Mouse (Mus musculus) MEL (cell line): Measurements from ENCODE around the gene Rerg. TPM values are rescaled to one million over a fixed set of nuclear protein-coding genes. Genes with fewer than 3 reads are reported as not detected.

Experiments
- DNase-seq: peaks from one replicate; pipeline ENCODE4 v3.0.0; 2011; ENCODE audit warnings: low read depth, low spot score
- H3K27ac ChIP-seq: 2 replicates; pipeline ENCODE4 v1.5.1; 2012; ENCODE audit warnings: low read depth, mild to moderate bottlenecking, control low read depth, low read length, moderate library complexity; ENCODE audit not compliant: control insufficient read depth
- H3K27me3 ChIP-seq, 2 experiments: fragments of 150-350 bp in 1 of 2; sonication (generic) in 1 of 2; 2 replicates each; pipeline ENCODE4 v1.6.1; 2012; ENCODE audit warnings: low read length in 2 of 2, mild to moderate bottlenecking in 2 of 2, improper control_type of control experiment in 1 of 2, moderate library complexity in 1 of 2; ENCODE audit not compliant: insufficient read depth in 2 of 2, control insufficient read depth in 1 of 2
- H3K36me3 ChIP-seq, 2 experiments: 2 replicates each; pipeline ENCODE4 v1.6.1; 2012 to 2014; ENCODE audit warnings: low read length in 2 of 2, improper control_type of control experiment in 1 of 2, inconsistent platforms in 1 of 2, mild to moderate bottlenecking in 1 of 2; ENCODE audit not compliant: insufficient read depth in 2 of 2, control insufficient read depth in 1 of 2
- H3K4me1 ChIP-seq, 2 experiments: fragments of 150-350 bp in 1 of 2; sonication (generic) in 1 of 2; 2 replicates each; pipeline ENCODE4 v1.6.1; 2012; ENCODE audit warnings: low read length in 2 of 2, improper control_type of control experiment in 1 of 2, mild to moderate bottlenecking in 1 of 2; ENCODE audit not compliant: insufficient read depth in 2 of 2, control insufficient read depth in 1 of 2
- H3K4me3 ChIP-seq, 2 experiments: fragments of 150-350 bp in 1 of 2; sonication (generic) in 1 of 2; 2 replicates each; pipeline ENCODE4 v1.5.1; 2012; ENCODE audit warnings: low read depth in 2 of 2, low read length in 2 of 2, mild to moderate bottlenecking in 2 of 2, moderate library complexity in 2 of 2, control low read depth in 1 of 2, improper control_type of control experiment in 1 of 2; ENCODE audit not compliant: control insufficient read depth in 1 of 2, insufficient read depth in 1 of 2
- H3K79me2 ChIP-seq: 2 replicates; pipeline ENCODE4 v1.6.1; 2012; ENCODE audit warnings: mild to moderate bottlenecking, low read length, moderate library complexity; ENCODE audit not compliant: control insufficient read depth, poor library complexity, insufficient read depth
- H3K9ac ChIP-seq: 2 replicates; pipeline ENCODE4 v1.6.1; 2012; ENCODE audit warnings: low read depth, mild to moderate bottlenecking, control low read depth, low read length, moderate library complexity; ENCODE audit not compliant: control insufficient read depth, poor library complexity, severe bottlenecking
- H3K9me3 ChIP-seq: fragments of 150-350 bp; sonication (generic); replicated peaks from 2 replicates; pipeline ENCODE4 v1.6.1; 2012; ENCODE audit warnings: mild to moderate bottlenecking, low read length, improper control_type of control experiment, moderate library complexity; ENCODE audit not compliant: insufficient read depth
- E2F4 ChIP-seq: IDR thresholded peaks from 2 replicates; pipeline ENCODE4 v1.6.1; 2011; ENCODE audit warnings: low read depth, low read length, improper control_type of control experiment, borderline replicate concordance
- EP300 ChIP-seq, 2 experiments: IDR thresholded peaks; 2 replicates each; pipeline ENCODE4 v1.6.1; 2011; ENCODE audit warnings: improper control_type of control experiment in 2 of 2, low read length in 2 of 2, low read depth in 1 of 2, mild to moderate bottlenecking in 1 of 2
- ETS1 ChIP-seq: IDR thresholded peaks from 2 replicates; pipeline ENCODE4 v1.6.1; 2012; ENCODE audit warnings: low read depth, mild to moderate bottlenecking, inconsistent platforms, low read length, improper control_type of control experiment, moderate library complexity
- GATA1 ChIP-seq: IDR thresholded peaks from 2 replicates; pipeline ENCODE4 v1.6.1; 2011; ENCODE audit warnings: low read depth, low read length, improper control_type of control experiment
- HCFC1 ChIP-seq: IDR thresholded peaks from 2 replicates; pipeline ENCODE4 v1.6.1; 2012; ENCODE audit warnings: low read depth, mild to moderate bottlenecking, inconsistent platforms, low read length, improper control_type of control experiment, moderate library complexity
- KAT2A ChIP-seq: conservative IDR thresholded peaks from 2 replicates; pipeline ENCODE4 v1.6.1; 2012; ENCODE audit warnings: low read depth, low read length, improper control_type of control experiment, inconsistent platforms
- MAZ ChIP-seq: IDR thresholded peaks from 2 replicates; pipeline ENCODE4 v1.6.1; 2012; ENCODE audit warnings: low read depth, mild to moderate bottlenecking, inconsistent platforms, low read length, improper control_type of control experiment
- MEF2A ChIP-seq: IDR thresholded peaks from 2 replicates; pipeline ENCODE4 v1.6.1; 2014; ENCODE audit warnings: low read depth, mild to moderate bottlenecking, inconsistent platforms, low read length, improper control_type of control experiment; ENCODE audit not compliant: poor library complexity, insufficient replicate concordance, severe bottlenecking; ENCODE audit errors: extremely low read depth
- MXI1 ChIP-seq: IDR thresholded peaks from 2 replicates; pipeline ENCODE4 v1.6.1; 2011; ENCODE audit warnings: mild to moderate bottlenecking, low read depth, low read length, improper control_type of control experiment
- NRF1 ChIP-seq: IDR thresholded peaks from 2 replicates; pipeline ENCODE4 v1.6.1; 2014; ENCODE audit warnings: low read depth, mild to moderate bottlenecking, inconsistent platforms, low read length, improper control_type of control experiment, moderate library complexity; ENCODE audit not compliant: poor library complexity, insufficient read depth, severe bottlenecking
- POLR2A ChIP-seq, 2 experiments: IDR thresholded peaks; 2 replicates each; pipeline ENCODE4 v1.6.1; 2011 to 2012; ENCODE audit warnings: low read length in 2 of 2, mild to moderate bottlenecking in 2 of 2, control low read depth in 1 of 2, improper control_type of control experiment in 1 of 2, low read depth in 1 of 2, moderate library complexity in 1 of 2; ENCODE audit not compliant: control insufficient read depth in 1 of 2, insufficient read depth in 1 of 2, poor library complexity in 1 of 2
- POLR2AphosphoS2 ChIP-seq: IDR thresholded peaks from 2 replicates; pipeline ENCODE4 v1.6.1; 2011; ENCODE audit warnings: low read length, improper control_type of control experiment
- POLR2AphosphoS5 ChIP-seq: IDR thresholded peaks from 2 replicates; pipeline ENCODE4 v1.6.1; 2012; ENCODE audit warnings: low read depth, borderline replicate concordance, mild to moderate bottlenecking, inconsistent platforms, low read length, moderate library complexity, mixed read lengths
- RAD21 ChIP-seq: IDR thresholded peaks from 2 replicates; pipeline ENCODE4 v1.6.1; 2011; ENCODE audit warnings: mild to moderate bottlenecking, low read depth, low read length, improper control_type of control experiment
- SIN3A ChIP-seq: IDR thresholded peaks from 2 replicates; pipeline ENCODE4 v1.6.1; 2012; ENCODE audit warnings: low read length, improper control_type of control experiment, inconsistent platforms
- TAL1 ChIP-seq: IDR thresholded peaks from 2 replicates; pipeline ENCODE4 v1.6.1; 2012; ENCODE audit warnings: mild to moderate bottlenecking, inconsistent platforms, low read length, moderate library complexity, mixed read lengths
- TBP ChIP-seq: IDR thresholded peaks from 2 replicates; pipeline ENCODE4 v1.8.0; 2011; ENCODE audit warnings: low read depth, low read length, improper control_type of control experiment
- TCF12 ChIP-seq: IDR thresholded peaks from 2 replicates; pipeline ENCODE4 v1.6.1; 2014; ENCODE audit warnings: low read depth, mild to moderate bottlenecking, inconsistent platforms, low read length, improper control_type of control experiment, moderate library complexity
- ZKSCAN1 ChIP-seq: IDR thresholded peaks from 2 replicates; pipeline ENCODE4 v1.6.1; 2012; ENCODE audit warnings: low read depth, mild to moderate bottlenecking, inconsistent platforms, low read length, improper control_type of control experiment, moderate library complexity
- ZNF384 ChIP-seq: IDR thresholded peaks from 2 replicates; pipeline ENCODE4 v1.6.1; 2012; ENCODE audit warnings: low read depth, mild to moderate bottlenecking, inconsistent platforms, low read length, improper control_type of control experiment
- polyA plus RNA-seq, 2 experiments: library from polyadenylated mRNA; stranded (reverse) in 1 of 2; unstranded in 1 of 2; fragments of >175 nt in 1 of 2; fragments of >200 nt in 1 of 2; gene quantifications; 2 replicates each; pipeline versions ENCODE4 v1.2.1 to v1.2.4; 2012; ENCODE audit warnings: low replicate concordance in 2 of 2, low read depth in 1 of 2; ENCODE audit not compliant: insufficient read length in 2 of 2, insufficient read depth in 1 of 2, missing spikeins in 1 of 2
- total RNA-seq: library from RNA; depleted of rRNA; stranded (reverse); fragments of 300-350 nt; gene quantifications from 2 replicates; pipeline ENCODE4 v1.2.3, GENCODE M21; 2012

Rerg gene
- total and polyA plus RNA-seq, 3 experiments: not detected

GRCm38 (mm10) chr6:137061880-137062531, 108.3 kb downstream of the Rerg start:
- Histone ChIP-seq H3K27me3 (no peaks in the 10 kb centered on the region), H3K9me3 (no peaks in the 10 kb centered on the region), H3K27ac (no peak overlapping the region), H3K79me2 (no peaks in the 10 kb centered on the region), H3K9ac (no peak overlapping the region), H3K4me1 (no peaks in the 10 kb centered on the region), H3K36me3 (no peaks in the 10 kb centered on the region), H3K4me3 (no peak overlapping the region)
- TF ChIP-seq HCFC1 (no peak), MEF2A (no peak), MXI1 (no peak), SIN3A (no peak), ZKSCAN1 (no peak), E2F4 (no peak), POLR2A (IDR thresholded peaks at IDR 0.05; ENCODE audit: control insufficient read depth in 1 of 2, insufficient read depth in 1 of 2, low read depth in 1 of 2, low read length in 2 of 2, poor library complexity in 1 of 2) (no peak), POLR2AphosphoS2 (no peak), TCF12 (no peak), TAL1 (no peak), RAD21 (no peak), ETS1 (no peak)
- no peak for DNase-seq

- H3K4me3 ChIP-seq: no peak overlapping the region
- no peak for DNase-seq
- H3K9me3 ChIP-seq: no peaks in the 10 kb centered on the region
- no peaks in the 10 kb centered on the region for H3K36me3 ChIP-seq
- no peaks in the 10 kb centered on the region for H3K27me3 ChIP-seq
- no peaks in the 10 kb centered on the region for H3K79me2 ChIP-seq
- no peak overlapping the region for H3K9ac ChIP-seq
- no peak overlapping the region for H3K27ac ChIP-seq
- TF ChIP-seq EP300 (IDR thresholded peaks at IDR 0.05; ENCODE audit: low read depth in 1 of 2, low read length in 2 of 2): no peak
- no peak for TF ChIP-seq MAZ
- TF ChIP-seq ETS1: no peak
- TF ChIP-seq ZNF384: no peak
- no peak for TF ChIP-seq MXI1
- no peak for TF ChIP-seq GATA1
- no peak for TF ChIP-seq NRF1
- no peak for TF ChIP-seq KAT2A
- no peak for TF ChIP-seq TBP
- no peak for TF ChIP-seq TAL1
- TF ChIP-seq HCFC1: no peak
- TF ChIP-seq POLR2AphosphoS5: no peak
- TF ChIP-seq SIN3A: no peak
- H3K4me1 ChIP-seq: no peaks in the 10 kb centered on the region
Observed at GRCm38 (mm10) chr6:137060595-137060994, 109.7 kb downstream of the Rerg start.
